Mouse (Mus musculus) neural tube, embryonic 15.5 days (tissue): ENCODE results near the gene Rpl36. TPM values are rescaled to one million over a fixed set of nuclear protein-coding genes. Genes with fewer than 3 reads are reported as not detected.
"Not testable (repeated sequence)": the region's sequence is repeated elsewhere in the genome, so short reads cannot be mapped to it uniquely, and the experiment has no call there.

Source experiments
- ATAC-seq: fragments of 200-750 bp; cut with Nextera tagmentation; 2 replicates; pipeline ENCODE4 v1.8.0; 2017; ENCODE audit warnings: mild to moderate bottlenecking, moderate TSS enrichment, moderate library complexity; ENCODE audit not compliant: low FRiP score
- H3K27ac ChIP-seq: fragments of 300-500 bp; sonication (generic); replicated peaks from 2 replicates; pipeline ENCODE4 v1.5.1; 2015; ENCODE audit warnings: mild to moderate bottlenecking, inconsistent platforms
- H3K27me3 ChIP-seq: fragments of 300-500 bp; sonication (generic); replicated peaks from 2 replicates; pipeline ENCODE4 v1.6.1; 2015; ENCODE audit warnings: inconsistent platforms
- H3K36me3 ChIP-seq: fragments of 300-500 bp; sonication (generic); 2 replicates; pipeline ENCODE4 v1.6.1; 2015; ENCODE audit warnings: inconsistent platforms
- H3K4me1 ChIP-seq: fragments of 300-500 bp; sonication (generic); 2 replicates; pipeline ENCODE4 v1.6.1; 2015; ENCODE audit warnings: inconsistent platforms
- H3K4me2 ChIP-seq: fragments of 300-500 bp; sonication (generic); 2 replicates; pipeline ENCODE4 v1.6.1; 2015; ENCODE audit warnings: inconsistent platforms, mild to moderate bottlenecking, moderate library complexity
- H3K4me3 ChIP-seq: fragments of 300-500 bp; sonication (generic); replicated peaks from 2 replicates; pipeline ENCODE4 v1.5.1; 2015; ENCODE audit warnings: mild to moderate bottlenecking, inconsistent platforms
- H3K9ac ChIP-seq: fragments of 300-500 bp; sonication (generic); replicated peaks from 2 replicates; pipeline ENCODE4 v1.6.1; 2015; ENCODE audit warnings: mild to moderate bottlenecking, inconsistent platforms
- H3K9me3 ChIP-seq: fragments of 300-500 bp; sonication (generic); replicated peaks from 2 replicates; pipeline ENCODE4 v1.6.1; 2016; ENCODE audit warnings: inconsistent platforms
- WGBS: fragments of 180-500 bp; shearing (Covaris S2); methylation state at CpG from one replicate; pipeline ENCODE4 v1.1.7; 2015; ENCODE audit warnings: mixed read lengths; 5-methylcytosine and 5-hydroxymethylcytosine counted together
- polyA plus RNA-seq: library from polyadenylated mRNA; unstranded; fragments of >200 nt; fragmentation: Nextera tagmentation; extraction: Ambion mirVana; gene quantifications from 2 replicates; pipeline ENCODE4 v1.2.1, GENCODE M21; 2015

Gene Rpl36
- polyA plus RNA-seq, 1 experiment from 2014 or later: 1,028 TPM

DNA sequence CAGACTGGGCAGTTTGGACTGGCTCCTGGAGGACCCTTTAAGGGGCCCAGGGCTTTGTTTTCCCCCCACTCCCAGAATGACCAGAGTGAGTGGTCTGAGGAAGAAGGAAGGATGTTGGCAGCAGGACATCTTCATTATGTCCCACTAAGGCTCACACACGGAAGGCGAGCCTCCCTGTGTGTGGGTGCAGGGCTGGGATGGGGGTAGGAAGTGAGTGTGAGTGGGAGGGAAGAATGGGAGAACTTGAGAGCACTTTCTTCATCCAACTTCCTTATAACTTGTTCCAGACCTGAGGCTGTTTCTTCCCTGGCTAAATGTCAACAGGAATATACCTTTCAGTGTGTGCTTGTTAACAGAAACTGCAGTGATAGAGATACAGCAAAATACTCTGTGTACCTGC, 1.9 kb upstream of the Rpl36 start:
- Histone ChIP-seq H3K27ac (no peak overlapping the region), H3K4me2 (no peak overlapping the region), H3K9ac (no peak overlapping the region), H3K9me3 (no peaks in the 10 kb centered on the region), H3K36me3 (peaks cover 25% of the 10 kb centered on the region), H3K4me1 (peaks cover 66% of the 10 kb centered on the region), H3K4me3 (no peak overlapping the region), H3K27me3 (no peaks in the 10 kb centered on the region)
- 71% methylated on average over 2 of the region's 2 CpGs for WGBS
- no peak for ATAC-seq

- H3K4me1 ChIP-seq: peaks cover 68% of the 10 kb centered on the region
Measured at GRCm38 (mm10) chr17:56611861-56612564, 1.2 kb upstream of the Rpl36 start.

GRCm38 (mm10) chr17:56612565-56612939, 664 bp upstream of the Rpl36 start:
- WGBS: 80% methylated on average over 10 of the region's 10 CpGs
- H3K9me3 ChIP-seq, H3K4me3 ChIP-seq, H3K27ac ChIP-seq, ATAC-seq, H3K4me2 ChIP-seq, H3K9ac ChIP-seq, H3K27me3 ChIP-seq: not testable (repeated sequence)
- Histone ChIP-seq H3K36me3 (peaks cover 24% of the 10 kb centered on the region), H3K4me1 (peaks cover 66% of the 10 kb centered on the region)

More at GRCm38 (mm10) chr17:56611861-56612564, 1.2 kb upstream of the Rpl36 start:
- Histone ChIP-seq H3K27ac (no peak overlapping the region), H3K9ac (no peak overlapping the region), H3K27me3 (no peaks in the 10 kb centered on the region), H3K4me2 (no peak overlapping the region), H3K4me3 (no peak overlapping the region), H3K36me3 (peaks cover 25% of the 10 kb centered on the region), H3K9me3 (no peaks in the 10 kb centered on the region)
- no peak for ATAC-seq
- WGBS: 13% methylated on average over 14 of the region's 14 CpGs

- H3K4me3 ChIP-seq: peak overlapping the region; percentile 66
- not testable (repeated sequence) for H3K27me3 ChIP-seq, H3K9me3 ChIP-seq, ATAC-seq
- peak overlapping the region; percentile 70 for H3K9ac ChIP-seq
- 0% methylated on average over 26 of the region's 26 CpGs for WGBS
- H3K36me3 ChIP-seq: peaks cover 35% of the 10 kb centered on the region
- peak overlapping the region; percentile 93 for H3K27ac ChIP-seq
- H3K4me2 ChIP-seq: peak overlapping the region; percentile 68
- H3K4me1 ChIP-seq: peaks cover 52% of the 10 kb centered on the region
Measured at GRCm38 (mm10) chr17:56613893-56614292, 677 bp downstream of the Rpl36 start.

DNA sequence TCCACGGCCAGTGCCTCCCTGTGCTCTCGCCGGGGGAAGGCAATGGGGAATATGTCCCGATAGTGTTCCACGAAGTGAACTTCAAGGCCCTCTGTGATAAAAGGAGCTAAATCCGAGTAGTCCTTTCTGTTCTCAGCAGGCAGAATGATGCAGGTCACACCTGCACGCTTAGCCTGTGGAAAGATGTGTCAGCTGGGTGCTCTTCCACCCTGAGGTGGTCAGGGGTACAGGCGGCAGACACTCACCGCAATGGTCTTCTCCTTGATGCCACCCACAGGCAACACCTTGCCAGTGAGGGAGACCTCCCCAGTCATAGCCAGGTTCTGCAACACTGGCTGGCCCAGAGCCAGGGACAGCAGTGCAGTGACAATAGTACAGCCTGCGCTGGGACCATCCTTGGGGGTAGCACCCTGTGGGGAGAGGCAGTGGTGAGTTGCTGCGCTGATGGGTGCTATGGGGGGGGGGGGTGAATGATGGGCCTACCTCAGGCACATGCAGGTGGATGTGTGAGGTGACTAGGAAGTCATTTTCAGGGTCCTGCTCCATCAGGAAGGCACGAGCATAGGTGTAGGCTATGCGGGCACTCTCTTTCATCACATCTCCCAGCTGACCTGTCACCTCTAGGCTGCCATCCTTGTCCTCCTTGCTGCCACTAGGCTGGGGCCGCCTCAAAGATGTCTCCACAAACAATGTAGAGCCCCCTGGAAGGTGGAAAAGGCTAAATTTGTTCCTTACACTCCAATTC, 1.3 kb downstream of the Rpl36 start:
- H3K27ac ChIP-seq: 0 out of 2 replicates have a peak overlapping the region, but pooled peaks have one; percentile 93
- peaks cover 48% of the 10 kb centered on the region for H3K4me1 ChIP-seq
- H3K4me3 ChIP-seq: peak overlapping the region; percentile 66
- peak overlapping the region; percentile 70 for H3K9ac ChIP-seq
- H3K27me3 ChIP-seq: no peaks in the 10 kb centered on the region
- peak overlapping the region; percentile 68 for H3K4me2 ChIP-seq
- no peaks in the 10 kb centered on the region for H3K9me3 ChIP-seq
- H3K36me3 ChIP-seq: peaks cover 42% of the 10 kb centered on the region
- no peak for ATAC-seq
- 29% methylated on average over 14 of the region's 14 CpGs for WGBS

- Histone ChIP-seq H3K36me3 (peaks cover 49% of the 10 kb centered on the region), H3K4me1 (peaks cover 45% of the 10 kb centered on the region), H3K4me3 (peak overlapping the region; percentile 66; the same call in 1 of the 2 replicates), H3K9ac (peak overlapping the region; percentile 5; the same call in 1 of the 2 replicates), H3K9me3 (no peaks in the 10 kb centered on the region), H3K4me2 (peak overlapping the region; percentile 68), H3K27me3 (no peaks in the 10 kb centered on the region), H3K27ac (no peak overlapping the region)
- 92% methylated on average over 11 of the region's 11 CpGs for WGBS
- no peak for ATAC-seq
Measured at GRCm38 (mm10) chr17:56615136-56615784, 2.0 kb downstream of the Rpl36 start.

- 0 out of 2 replicates have a peak overlapping the region, but pooled peaks have one; percentile 5 for H3K9ac ChIP-seq
Measured at GRCm38 (mm10) chr17:56615792-56616191, 2.6 kb downstream of the Rpl36 start.

GRCm38 (mm10) chr17:56616725-56617124, 3.5 kb downstream of the Rpl36 start:
- no peaks in the 10 kb centered on the region for H3K27me3 ChIP-seq
- no peak for ATAC-seq
- peaks cover 61% of the 10 kb centered on the region for H3K36me3 ChIP-seq
- 89% methylated on average over 3 of the region's 3 CpGs for WGBS
- no peak overlapping the region for H3K4me2 ChIP-seq
- H3K4me1 ChIP-seq: peaks cover 35% of the 10 kb centered on the region
- H3K27ac ChIP-seq: no peak overlapping the region
- H3K9ac ChIP-seq: no peak overlapping the region
- no peaks in the 10 kb centered on the region for H3K9me3 ChIP-seq
- no peak overlapping the region for H3K4me3 ChIP-seq

More at GRCm38 (mm10) chr17:56615792-56616191, 2.6 kb downstream of the Rpl36 start:
- Histone ChIP-seq H3K4me1 (peaks cover 40% of the 10 kb centered on the region), H3K4me2 (no peak overlapping the region), H3K4me3 (no peak overlapping the region), H3K27me3 (no peaks in the 10 kb centered on the region), H3K27ac (no peak overlapping the region), H3K9me3 (no peaks in the 10 kb centered on the region), H3K36me3 (peaks cover 53% of the 10 kb centered on the region)
- WGBS: 90% methylated on average over 4 of the region's 4 CpGs
- no peak for ATAC-seq

GRCm38 (mm10) chr17:56617628-56618027, 4.4 kb downstream of the Rpl36 start:
- H3K36me3 ChIP-seq: peaks cover 68% of the 10 kb centered on the region
- 92% methylated on average over 8 of the region's 8 CpGs for WGBS

DNA sequence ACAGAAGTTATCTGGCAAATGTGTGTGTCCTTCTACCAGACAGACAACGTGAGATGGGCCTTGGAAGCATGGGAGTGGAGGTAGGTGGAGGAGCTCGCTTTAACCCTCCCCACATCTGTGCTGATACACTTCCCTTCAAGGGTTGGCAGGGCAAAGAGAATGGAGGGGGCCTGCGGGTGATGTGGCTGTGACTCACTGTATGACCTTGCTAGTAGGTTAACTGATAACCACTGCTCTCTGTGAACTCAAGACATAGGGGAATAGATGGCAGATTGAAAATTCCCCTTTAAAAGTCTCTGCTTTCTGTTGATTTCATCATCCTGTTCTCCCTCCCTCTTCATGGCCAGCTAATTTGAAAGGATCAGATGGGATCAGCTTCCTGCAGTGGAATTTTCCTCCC, 12.3 kb downstream of the Rpl36 start:
- WGBS: 88% methylated on average over 3 of the region's 3 CpGs
- Histone ChIP-seq H3K36me3 (peaks cover 34% of the 10 kb centered on the region), H3K4me1 (peaks cover 38% of the 10 kb centered on the region), H3K9me3 (no peaks in the 10 kb centered on the region), H3K27ac (no peak overlapping the region), H3K27me3 (no peaks in the 10 kb centered on the region), H3K4me2 (peak overlapping the region; percentile 96), H3K9ac (no peak overlapping the region), H3K4me3 (peak overlapping the region; percentile 90)
- ATAC-seq: no peak

More at GRCm38 (mm10) chr17:56617628-56618027, 4.4 kb downstream of the Rpl36 start:
- Histone ChIP-seq H3K9me3 (no peaks in the 10 kb centered on the region), H3K27me3 (no peaks in the 10 kb centered on the region), H3K9ac (no peak overlapping the region), H3K27ac (no peak overlapping the region), H3K4me1 (peaks cover 28% of the 10 kb centered on the region), H3K4me2 (no peak overlapping the region), H3K4me3 (no peak overlapping the region)
- ATAC-seq: no peak

DNA sequence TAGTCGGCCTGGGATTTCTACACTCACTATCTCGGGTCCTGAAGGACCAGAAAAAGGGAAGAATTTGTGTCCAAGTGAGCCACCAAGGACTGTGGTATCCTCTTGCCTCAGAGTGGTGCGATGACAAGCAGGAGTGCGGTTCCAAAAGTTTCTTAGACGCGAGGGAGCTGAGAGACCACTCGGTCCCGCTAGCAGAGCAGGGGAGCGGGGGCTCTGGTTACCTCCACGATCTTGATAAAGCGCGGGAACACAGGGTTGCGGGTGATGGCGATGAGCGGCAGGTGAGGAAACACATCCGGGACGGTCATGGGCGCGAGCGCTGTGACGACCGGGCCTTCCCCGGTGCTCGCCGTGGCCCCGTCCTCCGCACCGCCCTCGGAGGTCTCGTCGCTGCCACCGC, 13.0 kb downstream of the Rpl36 start:
- H3K4me1 ChIP-seq: peaks cover 38% of the 10 kb centered on the region
- H3K4me2 ChIP-seq: peak overlapping the region; percentile 96
- H3K9ac ChIP-seq: peak overlapping the region; percentile 87
- peak overlapping the region; percentile 90 for H3K4me3 ChIP-seq
- WGBS: 1% methylated on average over 31 of the region's 32 CpGs
- H3K27me3 ChIP-seq: no peaks in the 10 kb centered on the region
- H3K36me3 ChIP-seq: peaks cover 27% of the 10 kb centered on the region
- no peaks in the 10 kb centered on the region for H3K9me3 ChIP-seq
- H3K27ac ChIP-seq: peak overlapping the region; percentile 82
- no peak for ATAC-seq
